Mouse (Mus musculus) neural tube, embryonic 14.5 days (tissue): Measurements from ENCODE around the gene Kcnk12. TPM values are rescaled to one million over a fixed set of nuclear protein-coding genes. Genes with fewer than 3 reads are reported as not detected.

Experiments used
- ATAC-seq: fragments of 200-750 bp; cut with Nextera tagmentation; 2 replicates; pipeline ENCODE4 v1.8.0; 2017; ENCODE audit warnings: low read depth, mild to moderate bottlenecking, moderate TSS enrichment, moderate library complexity
- H3K27ac ChIP-seq: fragments of 300-500 bp; sonication (generic); 2 replicates; pipeline ENCODE4 v1.5.1; 2014; ENCODE audit warnings: low read depth, mild to moderate bottlenecking, control low read depth, low read length, moderate library complexity, mixed read lengths
- H3K27me3 ChIP-seq: fragments of 300-500 bp; sonication (generic); 2 replicates; pipeline ENCODE4 v1.6.1; 2014; ENCODE audit warnings: low read length; ENCODE audit not compliant: control insufficient read depth, insufficient read depth
- H3K36me3 ChIP-seq: fragments of 300-500 bp; sonication (generic); 2 replicates; pipeline ENCODE4 v1.6.1; 2014; ENCODE audit warnings: low read length, mixed read lengths; ENCODE audit not compliant: control insufficient read depth, insufficient read depth
- H3K4me1 ChIP-seq: fragments of 300-500 bp; sonication (generic); 2 replicates; pipeline ENCODE4 v1.6.1; 2014; ENCODE audit warnings: low read length; ENCODE audit not compliant: control insufficient read depth, insufficient read depth
- H3K4me2 ChIP-seq: fragments of 300-500 bp; sonication (generic); 2 replicates; pipeline ENCODE4 v1.6.1; 2014; ENCODE audit warnings: mild to moderate bottlenecking, low read depth, low read length, control low read depth
- H3K4me3 ChIP-seq: fragments of 300-500 bp; sonication (generic); 2 replicates; pipeline ENCODE4 v1.5.1; 2014; ENCODE audit warnings: low read depth, low read length, control low read depth, mixed read lengths
- H3K9ac ChIP-seq: fragments of 300-500 bp; sonication (generic); replicated peaks from 2 replicates; pipeline ENCODE4 v1.6.1; 2014; ENCODE audit warnings: low read depth, mild to moderate bottlenecking, control low read depth, low read length, mixed read lengths
- H3K9me3 ChIP-seq: fragments of 300-500 bp; sonication (generic); 2 replicates; pipeline ENCODE4 v1.6.1; 2016; ENCODE audit warnings: low read length; ENCODE audit not compliant: control insufficient read depth
- WGBS: fragments of 180-500 bp; shearing (Covaris S2); extraction: QIAGEN DNeasy Blood & Tissue Kit; methylation state at CpG from one replicate; pipeline ENCODE4 v1.1.7; 2014; 5-methylcytosine and 5-hydroxymethylcytosine counted together
- polyA plus RNA-seq: library from polyadenylated mRNA; unstranded; fragments of >200 nt; fragmentation: Nextera tagmentation; extraction: Ambion mirVana; gene quantifications from 2 replicates; pipeline ENCODE4 v1.2.1, GENCODE M21; 2014

The Kcnk12 gene
- polyA plus RNA-seq, 1 experiment from 2014 or later, result 1.3 TPM

DNA sequence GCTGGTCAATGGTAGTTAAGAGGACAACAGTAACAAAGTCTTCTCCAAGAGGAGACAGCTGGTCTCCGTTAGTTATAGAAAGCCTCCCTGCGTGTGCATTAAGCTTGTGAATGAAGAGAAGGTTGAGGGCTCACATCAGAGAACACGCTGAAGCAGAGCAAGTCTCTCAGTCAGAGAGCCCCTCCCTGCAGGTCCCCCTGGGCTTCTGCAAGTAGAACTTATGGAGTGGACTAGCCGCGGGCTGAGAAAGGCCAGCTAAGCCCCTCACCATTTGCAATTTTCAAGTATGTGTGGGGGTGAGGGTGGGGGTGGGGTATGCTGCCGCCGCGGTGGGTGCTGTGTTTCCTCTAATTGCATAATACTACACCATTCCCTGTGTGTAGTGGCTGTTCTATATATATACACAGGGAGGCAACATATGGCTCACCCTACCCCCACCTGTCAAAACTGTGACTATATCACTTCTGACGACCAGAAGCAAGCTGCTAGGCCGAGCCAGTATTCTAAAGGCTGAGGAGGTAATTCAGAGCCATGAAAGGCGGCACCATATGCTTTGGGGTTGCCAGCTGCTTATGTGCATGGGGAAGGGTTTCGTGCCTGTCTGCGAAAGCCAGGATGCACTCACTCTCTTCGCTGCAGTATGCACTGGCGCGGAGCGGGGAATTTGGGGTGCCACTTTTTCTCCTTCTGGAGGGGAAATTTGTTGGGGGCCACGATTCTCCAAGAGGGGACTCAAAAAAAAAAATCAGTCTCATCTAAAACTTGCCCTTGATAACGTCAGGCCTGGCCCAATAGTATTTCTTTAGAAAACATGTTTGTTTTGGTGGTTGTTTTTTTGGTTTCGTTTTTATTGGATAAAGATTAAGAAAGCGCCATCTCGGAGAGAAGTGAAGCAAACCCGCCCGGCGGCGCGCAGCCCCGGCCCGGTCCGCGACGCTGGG is 52.5 kb downstream of the Kcnk12 start:
- 0 out of 2 replicates have a peak, but pooled peaks cover 3% of the 10 kb centered on the region for H3K27me3 ChIP-seq
- H3K9ac ChIP-seq, result peak overlapping the region; percentile 56
- H3K9me3 ChIP-seq, result no peaks in the 10 kb centered on the region
- H3K4me1 ChIP-seq, result peaks cover 5% of the 10 kb centered on the region; the same call in 1 of the 2 replicates
- H3K4me3 ChIP-seq, result peak overlapping the region; percentile 54
- ATAC-seq, result peak; percentile 62
- H3K4me2 ChIP-seq, result peak overlapping the region; percentile 92
- no peak overlapping the region for H3K27ac ChIP-seq
- no peaks in the 10 kb centered on the region for H3K36me3 ChIP-seq
- WGBS, result 10% methylated on average over 32 of the region's 32 CpGs

DNA sequence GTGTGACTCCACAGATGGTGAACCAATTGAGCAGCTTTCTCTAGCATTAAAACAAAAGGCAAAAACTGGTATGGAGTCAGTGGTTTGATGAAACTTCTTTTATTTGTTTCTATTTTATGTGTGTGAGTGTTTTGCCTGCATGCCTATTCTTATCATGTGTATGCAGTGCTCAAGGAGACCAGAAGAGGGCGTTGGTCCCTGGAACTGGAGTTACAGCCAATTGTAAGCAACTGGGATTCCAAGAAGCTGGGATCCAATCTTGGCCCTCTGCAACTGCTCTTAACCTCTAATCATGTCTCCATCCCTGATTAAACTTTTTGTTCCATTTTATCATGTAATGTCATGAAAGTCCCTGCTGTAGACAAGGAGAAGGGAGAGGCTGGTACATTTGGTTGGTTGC is 58.0 kb downstream of the Kcnk12 start:
- H3K4me3 ChIP-seq, result no peak overlapping the region
- no peaks in the 10 kb centered on the region for H3K9me3 ChIP-seq
- no peak overlapping the region for H3K4me2 ChIP-seq
- no peak for ATAC-seq
- WGBS, result 63% methylated on average over 1 of the region's 1 CpGs
- no peak overlapping the region for H3K9ac ChIP-seq
- H3K36me3 ChIP-seq, result no peaks in the 10 kb centered on the region
- H3K4me1 ChIP-seq, result no peaks in the 10 kb centered on the region
- no peak overlapping the region for H3K27ac ChIP-seq
- no peaks in the 10 kb centered on the region for H3K27me3 ChIP-seq

DNA sequence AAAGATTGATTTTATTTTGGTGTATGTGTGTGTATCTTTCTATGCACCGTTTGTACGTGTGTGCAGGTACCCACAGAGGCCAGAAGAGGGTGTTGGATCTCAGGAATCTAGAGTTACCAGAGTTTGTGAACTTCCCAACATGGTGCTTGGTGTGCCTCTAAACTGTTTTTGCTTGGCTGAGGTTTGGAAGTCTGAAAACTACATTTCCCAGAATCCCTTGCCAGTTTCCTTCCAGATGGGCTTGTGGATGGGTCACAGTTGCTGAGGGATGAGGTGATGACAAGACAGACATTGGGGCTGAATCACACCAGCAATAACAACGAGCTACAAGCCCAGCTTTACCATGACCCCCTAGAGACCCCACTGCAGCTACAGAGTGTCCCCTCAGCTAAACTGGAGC is 60.6 kb downstream of the Kcnk12 start:
- no peak for ATAC-seq
- Histone ChIP-seq H3K4me1 (no peaks in the 10 kb centered on the region), H3K27ac (no peak overlapping the region), H3K9me3 (no peaks in the 10 kb centered on the region), H3K27me3 (no peaks in the 10 kb centered on the region), H3K9ac (no peak overlapping the region), H3K4me2 (no peak overlapping the region), H3K36me3 (no peaks in the 10 kb centered on the region), H3K4me3 (no peak overlapping the region)
- whole genome bisulfite sequencing, result 77% methylated on average over 3 of the region's 3 CpGs

DNA sequence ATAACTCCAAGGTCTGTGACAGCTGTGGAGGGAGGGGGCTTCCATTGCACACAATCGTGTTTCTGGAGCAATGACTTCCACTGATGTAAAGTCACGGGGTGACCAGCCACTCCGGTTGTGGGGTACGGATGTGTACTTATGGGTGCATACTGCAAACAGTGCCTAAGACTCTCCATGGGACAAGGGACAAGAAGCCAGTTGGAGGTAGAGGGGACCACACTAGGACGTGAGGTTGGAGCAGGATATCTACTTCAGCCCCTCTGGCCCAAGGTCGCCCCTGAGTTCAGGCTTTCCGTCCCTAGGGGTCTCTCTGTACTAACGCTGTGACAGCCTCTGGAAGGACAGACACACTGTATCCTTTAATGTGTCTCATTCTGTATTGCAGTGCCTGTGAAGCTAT is 63.3 kb downstream of the Kcnk12 start:
- H3K36me3 ChIP-seq, result no peaks in the 10 kb centered on the region
- H3K9ac ChIP-seq, result no peak overlapping the region
- 89% methylated on average over 8 of the region's 8 CpGs for WGBS
- no peaks in the 10 kb centered on the region for H3K4me1 ChIP-seq
- H3K4me2 ChIP-seq, result no peak overlapping the region
- ATAC-seq, result no peak
- H3K9me3 ChIP-seq, result no peaks in the 10 kb centered on the region
- H3K4me3 ChIP-seq, result no peak overlapping the region
- H3K27me3 ChIP-seq, result no peaks in the 10 kb centered on the region
- no peak overlapping the region for H3K27ac ChIP-seq

DNA sequence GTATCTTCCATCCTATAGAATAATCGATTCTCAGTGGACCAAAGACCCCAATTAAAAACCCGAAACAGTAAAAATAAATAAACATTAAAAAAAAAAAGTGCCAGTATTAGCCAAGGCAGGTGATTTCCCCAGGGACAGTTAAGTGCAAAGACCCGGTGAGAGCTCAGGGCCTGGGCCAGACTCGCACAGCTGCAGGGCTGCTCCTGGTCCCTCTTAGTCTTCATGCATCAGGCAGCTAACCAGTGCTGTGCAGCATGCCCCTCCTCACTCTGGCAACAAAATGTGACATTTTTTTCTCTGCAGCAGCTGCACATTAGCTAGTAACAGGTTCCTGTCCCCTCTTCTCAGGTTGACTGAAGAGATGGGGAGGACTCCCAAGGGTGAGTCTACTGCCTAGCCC is 65.8 kb downstream of the Kcnk12 start:
- ATAC-seq, result no peak
- H3K27me3 ChIP-seq, result no peaks in the 10 kb centered on the region
- no peaks in the 10 kb centered on the region for H3K9me3 ChIP-seq
- WGBS, result 80% methylated on average over 4 of the region's 4 CpGs
- no peak overlapping the region for H3K9ac ChIP-seq
- H3K36me3 ChIP-seq, result no peaks in the 10 kb centered on the region
- no peak overlapping the region for H3K4me2 ChIP-seq
- no peak overlapping the region for H3K27ac ChIP-seq
- no peaks in the 10 kb centered on the region for H3K4me1 ChIP-seq
- H3K4me3 ChIP-seq, result no peak overlapping the region

DNA sequence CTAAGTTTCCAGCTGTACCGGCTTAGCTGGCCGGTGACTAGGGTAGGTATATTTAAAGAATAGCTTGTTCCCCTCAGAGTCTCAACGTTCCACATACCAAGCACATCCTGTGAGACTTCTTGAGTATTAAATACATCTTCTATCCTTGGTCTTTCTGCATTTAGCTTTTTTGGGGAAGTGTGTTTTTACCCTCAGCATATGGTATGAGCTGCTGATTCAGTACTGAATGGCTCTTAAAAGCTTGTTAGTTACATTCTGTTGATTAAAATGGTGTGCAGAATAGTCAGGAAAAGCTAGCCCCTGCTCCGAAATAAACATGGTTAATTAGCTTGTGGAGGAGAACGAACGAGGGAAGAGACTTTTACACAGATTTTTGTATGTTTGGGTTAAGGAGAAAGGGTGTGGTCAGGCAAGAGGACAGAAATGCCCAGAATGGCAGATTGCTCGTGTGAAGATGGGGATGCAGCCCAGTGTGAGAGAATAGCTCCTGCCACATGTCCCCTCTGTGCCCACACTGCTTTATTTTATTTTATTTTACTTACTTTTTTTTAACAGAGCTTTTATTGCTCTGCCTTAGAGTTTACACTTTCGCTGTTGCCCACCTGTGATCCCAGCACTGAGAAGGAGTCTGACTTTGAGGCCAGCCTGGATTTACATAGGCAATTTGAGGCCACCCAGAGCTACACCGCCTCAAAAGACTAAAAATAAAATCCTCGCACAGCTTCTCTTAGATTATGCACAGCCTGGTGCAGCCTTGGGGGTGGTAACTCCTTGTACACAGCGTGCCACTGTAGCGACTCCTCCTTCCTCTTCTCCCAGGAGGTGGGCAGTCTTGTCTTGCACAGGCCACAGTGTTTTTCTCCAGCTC is 71.1 kb downstream of the Kcnk12 start:
- WGBS, result 95% methylated on average over 12 of the region's 12 CpGs
- no peak for ATAC-seq
- H3K27me3 ChIP-seq, result no peaks in the 10 kb centered on the region
- no peak overlapping the region for H3K4me3 ChIP-seq
- H3K36me3 ChIP-seq, result peaks cover 18% of the 10 kb centered on the region
- H3K9ac ChIP-seq, result no peak overlapping the region
- H3K4me1 ChIP-seq, result no peaks in the 10 kb centered on the region
- H3K9me3 ChIP-seq, result no peaks in the 10 kb centered on the region
- H3K4me2 ChIP-seq, result no peak overlapping the region
- H3K27ac ChIP-seq, result no peak overlapping the region

DNA sequence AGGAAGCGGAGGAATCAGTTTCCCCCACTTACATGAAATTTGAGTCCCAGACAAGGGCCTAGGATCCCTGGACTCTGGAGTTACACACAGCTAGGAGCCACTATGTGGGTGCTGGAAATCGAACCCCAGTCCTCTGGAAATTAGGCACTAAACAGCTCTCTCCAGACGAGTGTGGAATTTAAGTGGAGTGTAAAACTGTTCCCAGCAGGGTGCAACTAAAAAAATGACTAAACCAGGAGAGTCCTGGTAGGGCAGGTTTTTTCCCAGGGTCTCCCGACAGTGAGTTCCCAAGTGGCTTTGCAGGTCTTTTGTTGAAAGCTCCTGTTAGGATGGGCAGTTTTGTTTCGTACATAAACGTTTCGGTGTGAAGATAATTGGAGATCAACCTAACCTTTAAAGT is 73.1 kb downstream of the Kcnk12 start:
- Histone ChIP-seq H3K36me3 (peaks cover 18% of the 10 kb centered on the region), H3K27ac (no peak overlapping the region), H3K9ac (no peak overlapping the region), H3K4me1 (no peaks in the 10 kb centered on the region), H3K27me3 (no peaks in the 10 kb centered on the region), H3K4me3 (no peak overlapping the region), H3K4me2 (no peak overlapping the region), H3K9me3 (no peaks in the 10 kb centered on the region)
- 84% methylated on average over 7 of the region's 7 CpGs for WGBS
- ATAC-seq, result no peak

DNA sequence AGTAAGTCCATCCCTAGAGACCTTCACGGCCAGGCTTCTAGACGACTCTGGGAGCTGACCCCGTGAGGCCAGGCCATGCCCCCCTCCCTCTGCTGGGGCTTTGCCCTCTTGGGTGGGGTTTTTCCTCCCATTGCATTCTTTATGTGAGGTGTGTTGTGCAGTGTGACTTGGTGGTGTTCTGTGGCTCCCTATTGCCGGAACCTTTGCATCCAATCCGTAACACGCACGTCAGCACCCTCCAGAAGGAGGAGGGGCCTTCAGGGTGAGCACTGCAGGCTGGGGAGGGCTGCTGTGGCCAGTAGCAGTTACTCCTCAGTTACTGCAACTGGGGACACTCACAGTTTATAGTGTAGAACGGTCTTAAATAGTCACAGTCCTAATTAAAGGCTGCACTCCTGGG is 97.7 kb downstream of the Kcnk12 start:
- ATAC-seq, result no peak
- H3K9me3 ChIP-seq, result no peaks in the 10 kb centered on the region
- no peaks in the 10 kb centered on the region for H3K27me3 ChIP-seq
- H3K9ac ChIP-seq, result no peak overlapping the region
- no peaks in the 10 kb centered on the region for H3K36me3 ChIP-seq
- WGBS, result 81% methylated on average over 8 of the region's 8 CpGs
- H3K4me3 ChIP-seq, result no peak overlapping the region
- no peak overlapping the region for H3K4me2 ChIP-seq
- H3K4me1 ChIP-seq, result peaks cover 4% of the 10 kb centered on the region; the same call in 1 of the 2 replicates
- H3K27ac ChIP-seq, result no peak overlapping the region
